19 mouse cellular contexts compared by ENCODE assay signal in genomic region chr14:79137100-79137499, GRCm38 (mm10).
DNase-seq lines count a peak whose midpoint lies in the region; ATAC-seq and TF ChIP-seq lines count a peak whose summit lies in the region.
"Had no signal": no experiment of that assay in that cellular context is flagged by ENCODE, and none has a peak within 500 bp of the region (broad histone marks: within the 10 kb centered on the region; RNA-seq: fewer than 3 reads in every experiment).

No protein-coding gene starts in this region.

- TF ChIP-seq POLR2A in liver, adult 2 months (IDR thresholded peaks at IDR 0.05; ENCODE audit: extremely low read depth, insufficient read depth, low read length): no peak

- WGBS in liver, adult 2 months: 87% methylated on average over 8 of the region's 8 CpGs
- WGBS in lung, embryonic 14.5 days: 40% methylated on average over 8 of the region's 8 CpGs

- intact Hi-C loops in left cerebral cortex, postnatal 10 days (cut with DNase I): no loop called here

- H3K27ac ChIP-seq in liver, adult 2 months (replicated peaks; ENCODE audit: insufficient read depth, low read depth, low read length): no peak overlapping the region
- no peak overlapping the region; the same call in 1 of the 2 replicates for H3K27ac ChIP-seq in lung, embryonic 14.5 days (ENCODE audit: low read depth)
- H3K27ac ChIP-seq: forebrain, embryonic 13.5 days; gastrocnemius, adult 2 months; hindbrain, embryonic 12.5 days had no signal

- H3K4me1 ChIP-seq in liver, adult 2 months (ENCODE audit: control insufficient read depth, insufficient read depth, low read length): no peaks in the 10 kb centered on the region
- 0 out of 2 replicates have a peak, but pooled peaks cover 5% of the 10 kb centered on the region for H3K4me1 ChIP-seq in lung, embryonic 14.5 days (ENCODE audit: insufficient read depth)

- no peaks in the 10 kb centered on the region for H3K27me3 ChIP-seq in liver, adult 2 months (ENCODE audit: control insufficient read depth, insufficient read depth, low read length)
- H3K27me3 ChIP-seq in lung, embryonic 14.5 days (ENCODE audit: insufficient read depth, low read length): no peaks in the 10 kb centered on the region
- H3K27me3 ChIP-seq: forebrain, embryonic 13.5 days; hindbrain, embryonic 12.5 days had no signal

- no peak overlapping the region for H3K4me2 ChIP-seq in lung, embryonic 14.5 days
- H3K4me2 ChIP-seq: forebrain, embryonic 13.5 days; hindbrain, embryonic 12.5 days had no signal

- no peak for TF ChIP-seq CTCF in liver, adult 2 months (IDR thresholded peaks at IDR 0.05; ENCODE audit: low read depth, low read length)
- TF ChIP-seq CTCF in lung, embryonic 14.5 days (IDR thresholded peaks at IDR 0.05; ENCODE audit: low read depth): no peak

- ATAC-seq in lung, embryonic 14.5 days (ENCODE audit: insufficient read depth): peak; percentile 44; the same call in 1 of the 2 replicates
- ATAC-seq: forebrain, embryonic 13.5 days had no signal

- H3K9ac ChIP-seq in liver, adult 2 months (ENCODE audit: low read depth, low read length): no peak overlapping the region
- H3K9ac ChIP-seq in lung, embryonic 14.5 days: no peak overlapping the region
- H3K9ac ChIP-seq: forebrain, embryonic 13.5 days; hindbrain, embryonic 12.5 days had no signal

- no peaks in the 10 kb centered on the region for H3K9me3 ChIP-seq in lung, embryonic 14.5 days (ENCODE audit: low read depth, low read length)
- H3K9me3 ChIP-seq: embryonic facial prominence, embryonic 10.5 days; forebrain, embryonic 13.5 days; hindbrain, embryonic 12.5 days had no signal

- H3K4me3 ChIP-seq in liver, adult 2 months (ENCODE audit: insufficient read depth, low read depth, low read length): no peak overlapping the region
- no peak overlapping the region for H3K4me3 ChIP-seq in lung, embryonic 14.5 days (ENCODE audit: low read depth, low read length)
- H3K4me3 ChIP-seq: embryonic facial prominence, embryonic 10.5 days; forebrain, embryonic 13.5 days; gastrocnemius, adult 2 months; hindbrain, embryonic 12.5 days had no signal

- H3K79me2 ChIP-seq in liver, adult 2 months (ENCODE audit: control insufficient read depth, insufficient read depth, low read length): no peaks in the 10 kb centered on the region

- peak; percentile 13 for DNase-seq in liver, adult 2 months (ENCODE audit: extremely low read depth, low read depth, low spot score)
- DNase-seq in liver: no peak
- DNase-seq in lung, embryonic 14.5 days: peak; percentile 45
- DNase-seq in lung, postnatal 10 days: peak; percentile 57
- DNase-seq in lung, postnatal 4 days: peak; percentile 51 to 77
- DNase-seq in ovary, postnatal 14 days (ENCODE audit: low spot score): no peak
- no peak for DNase-seq in kidney, adult 9 months
- DNase-seq in left cerebral cortex, postnatal 10 days (ENCODE audit: extremely low spot score in 1 of 2, low spot score in 2 of 2): no peak
- DNase-seq: adrenal gland, postnatal 25 days; cerebellum, adult 18-20 months; cerebellum, adult 9-11 months; cerebellum, postnatal 36 days; gastrocnemius, adult 2 months; gastrocnemius, postnatal 25 days; heart, postnatal 10 days; heart, postnatal 4 days had no signal

- peaks cover 14% of the 10 kb centered on the region; the same call in 1 of the 2 replicates for H3K36me3 ChIP-seq in liver, adult 2 months (ENCODE audit: control insufficient read depth, insufficient read depth, low read length)
- no peaks in the 10 kb centered on the region for H3K36me3 ChIP-seq in lung, embryonic 14.5 days (ENCODE audit: insufficient read depth)
- H3K36me3 ChIP-seq: embryonic facial prominence, embryonic 10.5 days; hindbrain, embryonic 12.5 days had no signal

Comparison
In these comparisons a context has a peak if more than half of its experiments do, and no peak if none do; other contexts are left out.
1. DNase-seq: peak in liver, adult 2 months (single experiment), lung, embryonic 14.5 days (single experiment), lung, postnatal 10 days (single experiment) and lung, postnatal 4 days (2 of 2); none in liver (single experiment), ovary, postnatal 14 days (single experiment), kidney, adult 9 months (single experiment) and left cerebral cortex, postnatal 10 days (0 of 2).